Mouse (Mus musculus) gastrocnemius, postnatal 25 days (tissue): Measurements from ENCODE around the gene Ccl3. TPM values are rescaled to one million over a fixed set of nuclear protein-coding genes. Genes with fewer than 3 reads are reported as not detected.

Source experiments
- DNase-seq: peaks from one replicate; pipeline ENCODE4 v3.0.0; 2022
- total RNA-seq, 2 experiments: library from RNA; stranded (reverse); gene quantifications; 1 replicate in 1 of 2; 2 replicates in 1 of 2; pipeline ENCODE4 v1.2.3; 2021

Gene Ccl3
- total RNA-seq, 2 experiments from 2014 or later: not detected

DNA sequence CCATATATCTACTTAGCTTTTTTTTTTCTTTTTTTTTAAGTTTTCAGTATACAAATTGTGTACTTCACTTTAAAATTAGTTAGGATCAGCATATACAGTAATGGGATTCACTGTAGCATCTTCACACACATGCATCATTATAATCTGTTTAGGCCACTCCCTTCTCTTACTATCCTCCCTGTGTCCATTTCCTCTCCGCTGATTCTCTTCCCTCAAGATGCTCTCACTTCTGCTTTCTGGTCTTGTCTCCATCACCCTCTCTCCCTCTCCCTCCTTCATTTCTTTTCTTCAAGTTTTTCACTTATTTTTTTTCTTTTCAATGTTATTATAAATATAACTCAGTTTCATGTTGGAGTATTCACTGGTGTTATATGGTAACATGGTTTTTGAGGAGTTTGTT lies 30.1 kb downstream of the Ccl3 start:
- no peak for DNase-seq

- no peak for DNase-seq
Measured at GRCm38 (mm10) chr11:83618238-83618637, 30.9 kb downstream of the Ccl3 start.

DNA sequence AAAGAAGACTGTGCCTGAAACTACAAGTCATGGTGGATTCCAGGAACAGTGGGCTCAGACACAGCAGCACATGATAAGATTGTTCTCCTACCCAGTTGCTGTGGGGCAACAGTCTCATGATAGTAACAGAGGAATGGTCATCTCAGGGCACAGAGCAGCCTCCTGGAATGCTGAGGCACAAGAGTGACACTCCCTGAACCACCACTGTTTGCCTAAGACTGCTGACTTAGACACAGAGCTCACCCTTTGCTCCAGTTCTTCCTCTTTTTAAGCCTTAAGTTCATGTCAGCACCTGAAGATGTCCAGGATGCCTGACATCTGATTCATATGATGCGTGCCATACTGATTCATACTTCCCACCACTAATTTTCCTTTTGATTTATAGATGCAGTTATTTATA lies 32.6 kb downstream of the Ccl3 start:
- no peak for DNase-seq

DNA sequence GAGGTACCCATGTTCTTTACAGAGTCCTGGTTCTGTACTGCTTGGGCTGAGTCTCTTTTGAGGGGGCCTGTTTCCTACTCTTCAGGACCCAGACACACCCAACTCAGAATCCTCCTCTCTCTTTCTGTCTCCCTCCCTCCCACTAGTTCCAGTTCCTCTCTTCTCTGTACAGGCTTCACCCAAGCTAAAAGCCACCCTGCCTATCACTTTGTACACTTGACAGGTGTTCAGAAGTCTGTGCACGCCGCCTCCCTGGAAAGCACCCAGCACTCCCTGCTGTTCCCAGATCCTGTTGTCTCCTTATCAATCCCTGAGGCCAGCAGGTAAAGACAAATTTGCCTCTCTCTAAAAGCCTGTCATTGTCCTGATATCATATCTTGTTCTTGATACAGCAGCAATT lies 38.3 kb downstream of the Ccl3 start:
- DNase-seq: no peak

GRCm38 (mm10) chr11:83606396-83606795 lies 42.8 kb downstream of the Ccl3 start:
- DNase-seq: no peak

- DNase-seq: no peak
Measured at GRCm38 (mm10) chr11:83605535-83605934, 43.6 kb downstream of the Ccl3 start.

DNA sequence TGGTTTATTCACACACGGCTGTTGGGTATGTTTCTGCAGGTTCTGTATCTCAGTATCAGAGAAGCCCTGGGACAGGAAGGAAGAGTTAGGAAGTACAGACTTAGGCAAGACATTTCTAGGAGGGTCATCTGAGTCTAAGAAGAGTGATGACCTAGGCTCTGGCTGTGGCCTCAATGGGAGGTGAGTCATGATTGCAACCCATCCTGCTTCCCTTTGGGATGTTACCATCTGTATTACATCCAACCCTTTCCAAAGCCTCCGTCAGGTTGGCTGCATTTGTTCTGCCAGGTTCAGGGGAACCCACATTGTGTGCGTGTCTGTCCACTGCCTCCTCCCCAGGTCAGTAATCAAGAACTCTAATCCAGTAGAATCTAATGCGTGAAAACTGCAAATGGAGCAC lies 44.5 kb downstream of the Ccl3 start:
- no peak for DNase-seq

DNA sequence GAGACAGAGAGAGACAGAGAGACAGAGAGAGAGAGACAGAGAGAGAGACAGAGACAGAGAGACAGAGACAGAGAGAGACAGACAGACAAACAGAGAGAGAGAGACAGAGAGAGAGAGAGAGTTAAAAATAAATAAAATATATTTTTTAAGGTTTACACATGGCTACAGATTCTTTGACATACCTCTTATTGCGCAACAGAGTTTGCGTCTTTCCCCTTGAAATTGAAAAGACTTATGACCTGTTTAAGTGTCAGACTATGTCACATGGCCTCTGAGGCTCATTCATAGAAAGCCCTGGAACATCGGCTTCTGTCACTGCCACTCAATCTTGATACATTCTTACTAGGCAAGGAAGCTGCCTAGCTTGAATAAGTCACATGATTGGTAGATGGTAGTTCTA lies 45.8 kb downstream of the Ccl3 start:
- DNase-seq: no peak

DNA sequence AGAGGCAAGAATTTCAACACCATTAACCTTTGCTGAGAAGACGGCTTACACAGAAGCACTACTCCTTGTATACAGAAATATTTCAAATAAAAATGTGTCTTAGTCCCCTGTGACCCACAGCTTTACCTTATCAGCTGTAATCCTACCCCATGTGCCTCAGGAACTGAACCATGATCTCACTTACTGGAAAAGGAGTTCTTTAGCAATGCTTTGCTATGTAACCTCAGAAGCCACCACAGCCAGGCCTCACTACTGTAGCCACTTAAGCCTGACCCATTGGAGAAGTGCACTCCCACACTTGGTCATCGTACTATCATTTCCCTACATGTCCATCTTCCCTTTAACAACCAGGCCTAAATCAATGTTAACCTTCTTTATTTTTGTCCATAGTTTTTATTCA lies 48.6 kb downstream of the Ccl3 start:
- DNase-seq: no peak

DNA sequence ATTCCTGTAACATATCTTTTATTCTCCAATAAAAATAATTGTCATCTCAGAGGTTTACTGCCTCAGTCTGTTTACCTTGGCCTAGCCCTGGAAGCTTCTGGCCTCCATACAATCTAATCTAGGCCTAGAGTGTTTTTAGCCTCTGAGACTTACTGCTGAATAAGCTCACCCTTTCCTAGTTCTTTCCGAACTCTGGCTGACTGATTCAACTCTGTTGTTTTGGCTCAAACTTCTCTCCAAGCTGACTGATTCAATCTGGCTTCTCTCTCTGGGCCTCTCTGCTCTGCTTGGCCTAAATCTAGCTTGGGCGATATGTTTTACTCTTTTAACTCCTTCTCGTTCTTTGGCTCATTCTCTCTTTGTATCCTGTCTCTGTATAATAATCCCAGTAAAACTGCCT lies 50.2 kb downstream of the Ccl3 start:
- no peak for DNase-seq

GRCm38 (mm10) chr11:83598207-83598837 lies 50.8 kb downstream of the Ccl3 start:
- no peak for DNase-seq

Other genes starting within 250 kb of the Ccl3 start
- gene Rasl10b, start 240.2 kb downstream of the Ccl3 start, total RNA-seq: under 1 TPM; 0.32 to 0.59 TPM
- gene Gas2l2, start 219.9 kb downstream of the Ccl3 start, total RNA-seq: not detected
- not detected for gene 1700020L24Rik, start 211.7 kb downstream of the Ccl3 start, total RNA-seq
- gene Mmp28, start 186.3 kb downstream of the Ccl3 start, total RNA-seq: 1 to 10 TPM; 2.5 to 4.5 TPM
- gene Taf15, start 176.3 kb downstream of the Ccl3 start, total RNA-seq: 10 to 100 TPM; 20.2 to 24.3 TPM
- not detected for gene Heatr9, start 127.2 kb downstream of the Ccl3 start, total RNA-seq
- gene Ccl5, start 118.8 kb downstream of the Ccl3 start, total RNA-seq: not detected
- gene Ccl9, start 70.7 kb downstream of the Ccl3 start, total RNA-seq: 1 to 10 TPM; 4.0 to 5.0 TPM
- gene Ccl6, start 56.3 kb downstream of the Ccl3 start, total RNA-seq: 1 to 10 TPM; 4.7 to 8.4 TPM
- not detected for gene Rpl9-ps1, start 3.7 kb downstream of the Ccl3 start, total RNA-seq
- not detected for gene Ccl4, start 13.2 kb upstream of the Ccl3 start, total RNA-seq
- 1 to 10 TPM; 1.2 to 1.9 TPM for gene Wfdc17, start 54.6 kb upstream of the Ccl3 start, total RNA-seq
- gene Wfdc18, start 59.7 kb upstream of the Ccl3 start, total RNA-seq: not detected
- 1 to 10 TPM in 1 of 2 experiments, not detected in 1; 3.4 TPM for gene Wfdc21, start 97.6 kb upstream of the Ccl3 start, total RNA-seq
- 1 to 10 TPM; 6.4 to 7.4 TPM for gene Heatr6, start 104.3 kb upstream of the Ccl3 start, total RNA-seq
- not detected for gene Hnf1b, start 200.7 kb upstream of the Ccl3 start, total RNA-seq